Mouse (Mus musculus) spleen, adult 2 months (tissue): Measurements from ENCODE around the gene Tnip3. TPM values are rescaled to one million over a fixed set of nuclear protein-coding genes. Genes with fewer than 3 reads are reported as not detected.

Experiments used
- DNase-seq, 2 experiments: peaks; one replicate each; pipeline versions ENCODE4 v3.0.0 to v3.0.0-alpha.2; 2012 to 2021; ENCODE audit warnings: low spot score in 2 of 2, low read depth in 1 of 2
- H3K27ac ChIP-seq: fragments of 200-500 bp; 2 replicates; pipeline ENCODE4 v1.5.1; 2012; ENCODE audit warnings: low read length, inconsistent platforms; ENCODE audit not compliant: insufficient read depth
- H3K27me3 ChIP-seq: fragments of 200-500 bp; 2 replicates; pipeline ENCODE4 v1.6.1; 2012; ENCODE audit warnings: mild to moderate bottlenecking, moderate library complexity, low read length, inconsistent platforms; ENCODE audit not compliant: control insufficient read depth, insufficient read depth
- H3K36me3 ChIP-seq: fragments of 200-500 bp; 2 replicates; pipeline ENCODE4 v1.6.1; 2012; ENCODE audit warnings: mild to moderate bottlenecking, low read length, inconsistent platforms; ENCODE audit not compliant: control insufficient read depth, insufficient read depth
- H3K4me1 ChIP-seq: fragments of 200-500 bp; 2 replicates; pipeline ENCODE4 v1.6.1; 2011; ENCODE audit warnings: inconsistent platforms; ENCODE audit not compliant: control insufficient read depth, insufficient read depth, insufficient read length
- H3K4me3 ChIP-seq: fragments of 200-500 bp; 2 replicates; pipeline ENCODE4 v1.5.1; 2011; ENCODE audit warnings: mild to moderate bottlenecking, inconsistent platforms; ENCODE audit not compliant: insufficient read depth, insufficient read length; ENCODE audit errors: extremely low read depth
- CTCF ChIP-seq: fragments of 200-500 bp; IDR thresholded peaks from 2 replicates; pipeline ENCODE4 v1.5.1; 2011; ENCODE audit warnings: mild to moderate bottlenecking, inconsistent platforms; ENCODE audit not compliant: insufficient read depth, insufficient read length, insufficient replicate concordance; ENCODE audit errors: extremely low read depth
- POLR2A ChIP-seq: fragments of 200-500 bp; IDR thresholded peaks from 2 replicates; pipeline ENCODE4 v1.6.1; 2011; ENCODE audit warnings: low read depth, low read length, inconsistent platforms
- WGBS: fragments of 180-500 bp; shearing (Covaris S2); methylation state at CpG from one replicate; pipeline ENCODE4 v1.1.7; 2018; 5-methylcytosine and 5-hydroxymethylcytosine counted together
- polyA plus RNA-seq: library from polyadenylated mRNA; depleted of rRNA; stranded (reverse); fragments of >200 nt; gene quantifications from 2 replicates; pipeline ENCODE4 v1.2.3, GENCODE M21; 2012

Tnip3 gene
- polyA plus RNA-seq, 1 experiment, result 0.19 TPM

DNA sequence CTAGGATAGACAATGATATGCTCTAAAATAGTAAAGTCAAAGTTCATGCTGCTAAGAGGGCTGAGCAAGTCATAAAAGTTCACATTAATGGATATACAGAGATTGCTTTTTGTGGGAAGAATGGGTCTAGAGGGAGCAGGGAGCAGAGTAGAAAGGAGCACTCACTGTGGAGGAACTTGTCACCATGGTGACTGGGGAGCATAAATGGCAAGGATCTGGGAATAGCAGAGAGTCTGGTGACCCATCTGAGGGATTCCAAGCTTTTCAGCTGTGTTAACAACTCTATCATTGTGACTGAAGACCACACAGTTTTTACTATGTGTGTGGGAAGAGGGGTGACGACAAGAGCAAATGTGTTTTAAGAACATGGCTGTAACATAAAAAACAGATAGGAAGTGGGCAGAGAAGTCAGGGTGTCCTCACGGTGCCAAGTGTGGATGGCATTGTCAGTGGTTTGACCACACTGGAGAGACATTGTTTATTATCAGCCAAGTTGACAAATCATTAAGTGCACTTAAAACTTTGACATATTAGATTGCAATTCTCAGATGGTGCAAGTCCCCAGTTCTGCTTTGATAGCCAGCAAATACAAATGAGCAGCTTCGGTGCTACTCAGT is 6.2 kb downstream of the Tnip3 start:
- no peak for TF ChIP-seq POLR2A
- TF ChIP-seq CTCF, result no peak
- WGBS, result 50% methylated on average over 3 of the region's 3 CpGs

DNA sequence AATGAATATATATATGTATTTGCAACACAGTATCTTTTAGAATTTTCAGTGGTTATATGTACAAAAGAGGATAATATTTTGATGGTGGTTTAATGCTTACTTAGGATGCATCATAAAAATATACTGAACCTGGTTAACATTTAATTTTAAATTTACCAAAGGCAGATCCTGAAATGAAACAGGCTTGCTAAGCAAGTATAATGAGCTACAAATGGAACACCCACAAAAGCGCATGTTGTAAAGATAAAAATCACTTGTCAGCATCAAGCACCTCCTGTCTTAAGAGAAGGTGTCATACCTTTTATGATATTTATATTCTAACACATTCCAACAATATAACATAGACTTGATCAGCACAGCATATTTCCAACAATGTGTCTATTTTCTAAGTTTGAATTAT is 8.6 kb downstream of the Tnip3 start:
- peaks cover 2% of the 10 kb centered on the region for H3K4me1 ChIP-seq
- TF ChIP-seq POLR2A (no peak), CTCF (no peak)
- DNase-seq, result no peak
- WGBS, result 86% methylated on average over 1 of the region's 1 CpGs
- H3K4me3 ChIP-seq, result no peak overlapping the region
- H3K27ac ChIP-seq, result no peak overlapping the region
- H3K27me3 ChIP-seq, result no peaks in the 10 kb centered on the region
- H3K36me3 ChIP-seq, result no peaks in the 10 kb centered on the region

More for the DNA sequence above, 6.2 kb downstream of the Tnip3 start:
- H3K27ac ChIP-seq, result no peak overlapping the region
- H3K36me3 ChIP-seq, result no peaks in the 10 kb centered on the region
- no peak for DNase-seq
- no peaks in the 10 kb centered on the region; the same call in 1 of the 2 replicates for H3K4me1 ChIP-seq
- no peaks in the 10 kb centered on the region for H3K27me3 ChIP-seq
- H3K4me3 ChIP-seq, result no peak overlapping the region

DNA sequence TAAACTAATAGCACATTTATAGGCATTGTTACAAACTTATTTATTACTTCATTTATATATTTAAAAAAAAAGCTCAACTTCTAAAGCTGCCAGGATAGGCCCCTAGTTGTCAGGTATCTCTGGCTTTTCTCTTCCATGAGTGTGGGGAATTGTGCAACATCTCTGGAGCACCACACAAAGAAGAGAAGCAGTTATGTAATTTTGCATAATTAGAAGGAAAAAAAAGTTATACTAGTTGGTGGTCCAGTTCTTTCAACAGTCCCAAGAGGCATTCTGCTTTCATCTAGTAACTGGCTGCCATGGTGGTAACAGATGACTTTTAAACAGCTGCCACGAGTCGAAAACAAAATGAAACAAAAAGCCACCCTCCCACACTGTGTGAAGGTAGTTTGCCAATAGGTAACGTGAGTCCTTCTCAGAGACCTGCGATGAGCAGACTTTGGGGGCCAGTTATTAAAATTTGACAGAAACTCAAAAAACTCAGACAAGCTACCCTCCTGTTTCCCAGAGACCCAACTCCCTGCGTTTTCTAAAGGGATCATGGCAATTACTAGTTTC is 12.3 kb downstream of the Tnip3 start:
- DNase-seq, result no peak
- H3K27me3 ChIP-seq, result no peaks in the 10 kb centered on the region
- no peak overlapping the region for H3K4me3 ChIP-seq
- 84% methylated on average over 5 of the region's 5 CpGs for WGBS
- no peak overlapping the region for H3K27ac ChIP-seq
- TF ChIP-seq CTCF (no peak), POLR2A (no peak)
- H3K4me1 ChIP-seq, result peaks cover 2% of the 10 kb centered on the region
- H3K36me3 ChIP-seq, result no peaks in the 10 kb centered on the region

DNA sequence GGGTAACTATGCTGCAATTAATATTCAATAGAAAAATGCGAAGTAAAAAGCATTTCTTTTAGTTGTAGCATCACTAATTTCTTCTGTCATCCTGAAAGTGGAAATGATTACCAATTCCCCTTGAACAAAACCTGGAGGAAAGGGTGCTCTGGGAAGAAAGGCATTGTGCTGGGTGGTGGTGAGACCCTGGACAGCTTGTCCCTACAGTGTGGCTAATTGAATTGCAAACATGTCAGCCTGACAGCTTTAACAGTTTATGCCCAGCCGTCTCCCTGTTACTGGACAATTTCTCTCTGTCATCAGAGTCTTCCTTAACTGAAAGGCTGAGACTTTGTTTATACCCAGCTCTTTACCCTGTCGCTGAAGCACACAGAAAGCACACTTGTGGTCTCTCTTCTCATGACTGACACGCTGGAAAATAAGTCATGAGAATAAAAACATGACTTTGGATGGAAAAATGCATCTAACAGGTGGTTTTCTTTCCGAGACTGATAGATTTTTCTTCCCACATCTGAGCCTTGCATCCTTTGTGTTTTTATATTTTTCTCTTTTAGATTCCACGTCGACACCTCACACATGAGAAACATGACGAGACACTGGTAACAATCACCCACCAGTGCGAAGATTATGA is 13.0 kb downstream of the Tnip3 start:
- Histone ChIP-seq H3K36me3 (no peaks in the 10 kb centered on the region), H3K27ac (no peak overlapping the region), H3K27me3 (no peaks in the 10 kb centered on the region), H3K4me1 (peaks cover 2% of the 10 kb centered on the region), H3K4me3 (no peak overlapping the region)
- TF ChIP-seq CTCF (no peak), POLR2A (no peak)
- 78% methylated on average over 9 of the region's 9 CpGs for WGBS
- no peak for DNase-seq

DNA sequence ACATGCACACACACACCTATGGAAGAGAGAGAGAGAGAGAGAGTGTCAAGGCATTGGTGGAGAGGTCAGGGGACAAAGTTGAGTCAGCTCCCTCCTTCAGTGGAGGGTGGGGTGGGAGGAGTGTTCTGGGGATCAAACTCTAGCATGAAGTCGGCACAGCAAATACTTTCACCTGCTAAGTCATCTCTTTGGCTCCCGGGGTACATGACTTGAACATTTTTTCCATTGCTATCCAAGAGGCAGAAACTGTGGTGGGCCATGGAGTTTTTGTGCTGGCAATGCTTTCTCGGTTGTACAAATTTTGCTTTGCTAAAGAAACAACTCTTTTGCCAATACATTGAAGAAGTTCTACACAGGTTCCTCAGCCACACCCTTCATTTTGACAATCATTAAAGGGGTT is 13.8 kb downstream of the Tnip3 start:
- TF ChIP-seq POLR2A, result no peak
- TF ChIP-seq CTCF, result no peak
- Histone ChIP-seq H3K4me3 (no peak overlapping the region), H3K36me3 (no peaks in the 10 kb centered on the region), H3K27ac (no peak overlapping the region), H3K4me1 (peaks cover 2% of the 10 kb centered on the region), H3K27me3 (no peaks in the 10 kb centered on the region)
- DNase-seq, result no peak
- WGBS, result 81% methylated on average over 3 of the region's 3 CpGs

DNA sequence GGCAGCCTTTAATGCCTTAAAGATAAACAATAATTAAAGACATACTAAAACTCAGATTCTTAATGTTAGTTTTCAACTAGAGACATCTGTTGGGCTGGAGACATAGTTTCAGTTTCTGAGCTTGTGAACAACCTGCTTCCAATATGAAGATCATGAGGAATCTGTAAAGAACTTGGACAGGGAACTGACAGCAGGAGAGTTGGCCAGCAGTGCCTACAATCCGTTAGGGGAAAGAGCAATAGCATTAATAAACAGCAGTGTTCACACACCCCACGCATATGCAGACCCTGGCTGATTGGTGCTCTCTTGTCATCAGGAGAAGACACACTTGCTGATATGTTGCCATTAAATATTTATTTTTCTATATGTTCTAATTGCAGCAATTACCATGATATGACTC is 15.0 kb downstream of the Tnip3 start:
- WGBS, result 82% methylated on average over 2 of the region's 2 CpGs
- Histone ChIP-seq H3K27me3 (no peaks in the 10 kb centered on the region), H3K4me3 (no peak overlapping the region), H3K4me1 (peaks cover 2% of the 10 kb centered on the region), H3K36me3 (no peaks in the 10 kb centered on the region), H3K27ac (no peak overlapping the region)
- no peak for DNase-seq
- TF ChIP-seq POLR2A, result no peak
- no peak for TF ChIP-seq CTCF

DNA sequence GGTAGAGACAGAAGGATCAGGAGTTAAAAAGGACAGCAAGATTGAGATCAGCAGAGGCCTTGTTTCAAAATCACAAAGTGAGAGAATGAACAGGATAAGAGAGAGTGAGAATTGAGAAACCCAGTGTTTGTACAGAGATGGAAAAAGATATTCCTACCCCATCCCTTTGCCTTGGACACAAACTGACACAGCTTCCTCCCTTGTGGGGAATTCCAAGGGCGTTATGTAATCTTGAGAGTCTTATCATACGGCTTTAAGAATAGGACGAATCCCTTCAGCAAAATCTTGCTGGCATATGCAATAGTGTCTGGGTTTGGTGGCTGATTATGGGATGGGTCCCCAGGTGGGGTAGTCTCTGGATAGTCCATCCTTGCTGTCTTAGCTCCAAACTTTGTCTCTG is 16.0 kb downstream of the Tnip3 start:
- DNase-seq, result no peak
- peaks cover 2% of the 10 kb centered on the region for H3K4me1 ChIP-seq
- H3K27ac ChIP-seq, result no peak overlapping the region
- H3K36me3 ChIP-seq, result no peaks in the 10 kb centered on the region
- TF ChIP-seq POLR2A (no peak), CTCF (no peak)
- no peak overlapping the region for H3K4me3 ChIP-seq
- WGBS, result 84% methylated on average over 3 of the region's 3 CpGs
- no peaks in the 10 kb centered on the region for H3K27me3 ChIP-seq
